Mouse (Mus musculus) limb, embryonic 14.5 days (tissue): Measurements from ENCODE around the gene Gm20388. TPM values are rescaled to one million over a fixed set of nuclear protein-coding genes. Genes with fewer than 3 reads are reported as not detected.

Source experiments
- ATAC-seq: fragments of 200-750 bp; cut with Nextera tagmentation; 2 replicates; pipeline ENCODE4 v1.8.0; 2017; ENCODE audit warnings: low read depth, moderate number of reproducible peaks, moderate TSS enrichment; ENCODE audit not compliant: low FRiP score
- DNase-seq: peaks from one replicate; pipeline ENCODE4 v3.0.0-alpha.2; 2015; ENCODE audit warnings: low spot score
- H3K27ac ChIP-seq: fragments of 300-500 bp; sonication (generic); replicated peaks from 2 replicates; pipeline ENCODE4 v1.5.1; 2014; ENCODE audit warnings: low read depth, mild to moderate bottlenecking, low read length, moderate library complexity, mixed read lengths
- H3K27me3 ChIP-seq: fragments of 300-500 bp; sonication (generic); 2 replicates; pipeline ENCODE4 v1.6.1; 2014; ENCODE audit warnings: low read length, mixed read lengths; ENCODE audit not compliant: control insufficient read depth, insufficient read depth
- H3K36me3 ChIP-seq: fragments of 300-500 bp; sonication (generic); 2 replicates; pipeline ENCODE4 v1.6.1; 2014; ENCODE audit warnings: mild to moderate bottlenecking, low read length, moderate library complexity, mixed read lengths; ENCODE audit not compliant: control insufficient read depth, insufficient read depth
- H3K4me1 ChIP-seq: fragments of 300-500 bp; sonication (generic); 2 replicates; pipeline ENCODE4 v1.6.1; 2014; ENCODE audit warnings: antibody characterized with exemption, low read length, mixed read lengths; ENCODE audit not compliant: control insufficient read depth, insufficient read depth
- H3K4me2 ChIP-seq: fragments of 300-500 bp; sonication (generic); replicated peaks from 2 replicates; pipeline ENCODE4 v1.6.1; 2014; ENCODE audit warnings: low read depth, mild to moderate bottlenecking, low read length, moderate library complexity; ENCODE audit not compliant: severe bottlenecking
- H3K4me3 ChIP-seq: fragments of 300-500 bp; sonication (generic); replicated peaks from 2 replicates; pipeline ENCODE4 v1.5.1; 2014; ENCODE audit warnings: low read length
- H3K9ac ChIP-seq: fragments of 300-500 bp; sonication (generic); 2 replicates; pipeline ENCODE4 v1.6.1; 2014; ENCODE audit warnings: mild to moderate bottlenecking, low read depth, low read length, moderate library complexity; ENCODE audit not compliant: severe bottlenecking
- H3K9me3 ChIP-seq: fragments of 300-500 bp; sonication (generic); 2 replicates; pipeline ENCODE4 v1.6.1; 2016; ENCODE audit warnings: low read length; ENCODE audit not compliant: control insufficient read depth
- POLR2A ChIP-seq: fragments of 200-500 bp; IDR thresholded peaks from 2 replicates; pipeline ENCODE4 v1.8.0; 2012; ENCODE audit warnings: inconsistent platforms, mild to moderate bottlenecking, moderate library complexity, borderline replicate concordance; ENCODE audit not compliant: insufficient read depth, insufficient read length; ENCODE audit errors: extremely low read depth
- WGBS: fragments of 180-500 bp; shearing (Covaris S2); extraction: QIAGEN DNeasy Blood & Tissue Kit; methylation state at CpG from one replicate; pipeline ENCODE4 v1.1.7; 2014; 5-methylcytosine and 5-hydroxymethylcytosine counted together
- polyA plus RNA-seq, 2 experiments: library from polyadenylated mRNA; depleted of rRNA in 1 of 2; stranded (reverse) in 1 of 2; unstranded in 1 of 2; fragments of >200 nt; fragmentation: Nextera tagmentation in 1 of 2; extraction: Ambion mirVana in 1 of 2; gene quantifications; 2 replicates each; pipeline versions ENCODE4 v1.2.1 to v1.2.3; 2012 to 2014

The Gm20388 gene
- polyA plus RNA-seq, 2 experiments, result 1.9 to 49.9 TPM

GRCm38 (mm10) chr8:123685477-123685876, 3774.8 kb downstream of the Gm20388 start:
- no peak for TF ChIP-seq POLR2A
- H3K27ac ChIP-seq, result no peak overlapping the region
- no peak overlapping the region for H3K4me2 ChIP-seq
- no peaks in the 10 kb centered on the region for H3K9me3 ChIP-seq
- no peaks in the 10 kb centered on the region for H3K4me1 ChIP-seq
- H3K36me3 ChIP-seq, result no peaks in the 10 kb centered on the region
- 50% methylated on average over 4 of the region's 4 CpGs for WGBS
- DNase-seq (no peak), ATAC-seq (no peak)
- no peak overlapping the region for H3K4me3 ChIP-seq
- H3K9ac ChIP-seq, result no peak overlapping the region
- no peaks in the 10 kb centered on the region for H3K27me3 ChIP-seq

GRCm38 (mm10) chr8:123687826-123688225, 3777.2 kb downstream of the Gm20388 start:
- Histone ChIP-seq H3K36me3 (no peaks in the 10 kb centered on the region), H3K4me2 (no peak overlapping the region), H3K27me3 (no peaks in the 10 kb centered on the region), H3K9me3 (no peaks in the 10 kb centered on the region), H3K4me3 (no peak overlapping the region), H3K27ac (no peak overlapping the region), H3K9ac (no peak overlapping the region), H3K4me1 (no peaks in the 10 kb centered on the region)
- no peak for TF ChIP-seq POLR2A
- no peak for DNase-seq
- 37% methylated on average over 4 of the region's 4 CpGs for WGBS
- ATAC-seq, result no peak

- no peak for TF ChIP-seq POLR2A
- ATAC-seq (no peak), DNase-seq (no peak)
- Histone ChIP-seq H3K4me2 (no peak overlapping the region), H3K27ac (no peak overlapping the region), H3K9ac (no peak overlapping the region), H3K4me1 (no peaks in the 10 kb centered on the region), H3K27me3 (no peaks in the 10 kb centered on the region), H3K36me3 (no peaks in the 10 kb centered on the region), H3K4me3 (no peak overlapping the region), H3K9me3 (no peaks in the 10 kb centered on the region)
- 84% methylated on average over 10 of the region's 10 CpGs for WGBS
Observed at GRCm38 (mm10) chr8:123692165-123692962, 3781.7 kb downstream of the Gm20388 start.

GRCm38 (mm10) chr8:123696167-123696566, 3785.5 kb downstream of the Gm20388 start:
- Histone ChIP-seq H3K4me2 (no peak overlapping the region), H3K36me3 (no peaks in the 10 kb centered on the region), H3K9me3 (no peaks in the 10 kb centered on the region), H3K4me1 (peaks cover 9% of the 10 kb centered on the region), H3K27me3 (no peaks in the 10 kb centered on the region), H3K27ac (no peak overlapping the region), H3K9ac (no peak overlapping the region), H3K4me3 (no peak overlapping the region)
- TF ChIP-seq POLR2A, result no peak
- WGBS, result 50% methylated on average over 9 of the region's 9 CpGs
- DNase-seq (no peak), ATAC-seq (no peak)

GRCm38 (mm10) chr8:123697329-123697728, 3786.7 kb downstream of the Gm20388 start:
- 50% methylated on average over 5 of the region's 5 CpGs for WGBS
- no peak for DNase-seq
- TF ChIP-seq POLR2A, result no peak

More at GRCm38 (mm10) chr8:123697329-123697728, 3786.7 kb downstream of the Gm20388 start:
- no peaks in the 10 kb centered on the region for H3K9me3 ChIP-seq
- H3K36me3 ChIP-seq, result no peaks in the 10 kb centered on the region
- H3K9ac ChIP-seq, result no peak overlapping the region
- H3K27ac ChIP-seq, result no peak overlapping the region
- H3K4me3 ChIP-seq, result no peak overlapping the region
- peaks cover 12% of the 10 kb centered on the region for H3K4me1 ChIP-seq
- H3K4me2 ChIP-seq, result no peak overlapping the region
- no peaks in the 10 kb centered on the region for H3K27me3 ChIP-seq
- no peak for ATAC-seq
